In genomic region chr3:95450408-95450807, GRCm38 (mm10) we compare ENCODE assay signal across 8 mouse cellular contexts. TPM values are rescaled to one million over a fixed set of nuclear protein-coding genes. Genes with fewer than 3 reads are reported as not detected.
DNase-seq lines count a peak whose midpoint lies in the region; ATAC-seq lines count a peak whose summit lies in the region.
"Had no signal": no experiment of that assay in that cellular context is flagged by ENCODE, and none has a peak within 500 bp of the region (broad histone marks: within the 10 kb centered on the region; RNA-seq: fewer than 3 reads in every experiment).

No protein-coding gene starts in this region.

- H3K4me1 ChIP-seq in intestine, embryonic 15.5 days (replicated peaks): no peaks in the 10 kb centered on the region

- H3K9ac ChIP-seq in intestine, embryonic 15.5 days: no peak overlapping the region
- H3K9ac ChIP-seq: heart, embryonic 13.5 days had no signal

- no peak overlapping the region for H3K4me3 ChIP-seq in intestine, embryonic 15.5 days (replicated peaks)
- H3K4me3 ChIP-seq: heart, embryonic 13.5 days had no signal

- peak; percentile 21 for DNase-seq in left cerebral cortex, adult 11 months (ENCODE audit: low spot score)
- no peak for DNase-seq in left cerebral cortex, adult 8-10 months (ENCODE audit: low spot score in 2 of 2)
- peak; percentile 83 for DNase-seq in NIH3T3 (ENCODE audit: low read depth)
- peak; percentile 36 to 57 for DNase-seq in cerebellum, postnatal 36 days
- peak; percentile 23 to 53 for DNase-seq in lung, adult 18-20 months
- peak; percentile 36 to 50 for DNase-seq in right cerebral cortex, adult 2 months (ENCODE audit: low spot score in 2 of 2)

- no peak overlapping the region for H3K27ac ChIP-seq in intestine, embryonic 15.5 days
- H3K27ac ChIP-seq: heart, embryonic 13.5 days had no signal

- ATAC-seq in intestine, embryonic 15.5 days: peak; percentile 45; the same call in 1 of the 2 replicates

- H3K4me2 ChIP-seq in intestine, embryonic 15.5 days (replicated peaks): no peak overlapping the region
- H3K4me2 ChIP-seq: heart, embryonic 13.5 days had no signal

- H3K36me3 ChIP-seq in intestine, embryonic 15.5 days: peaks cover 11% of the 10 kb centered on the region

- no peaks in the 10 kb centered on the region for H3K27me3 ChIP-seq in intestine, embryonic 15.5 days (replicated peaks)
- H3K27me3 ChIP-seq: heart, embryonic 13.5 days had no signal

- 53% methylated on average over 1 of the region's 1 CpGs for WGBS in intestine, embryonic 15.5 days

- H3K9me3 ChIP-seq in intestine, embryonic 15.5 days: no peaks in the 10 kb centered on the region
- H3K9me3 ChIP-seq: heart, embryonic 13.5 days had no signal

RNA-seq across cellular contexts. Expression of gene Arnt, which starts 16.2 kb away (rescaled TPM):
- total RNA-seq in left cerebral cortex, adult 8-10 months (2022): 10 to 100 TPM; 30.4 to 37.0 (median 34.0) TPM
- polyA plus RNA-seq in intestine, embryonic 15.5 days (2015; fragmentation: Nextera tagmentation; extraction: Ambion mirVana): 32.8 and 34.6 TPM in 2 replicates

RNA-seq across cellular contexts. Expression of gene 4930558C23Rik, which starts 47.8 kb away (rescaled TPM):
- not detected for total RNA-seq in left cerebral cortex, adult 8-10 months (2022)
- polyA plus RNA-seq in intestine, embryonic 15.5 days (2015; fragmentation: Nextera tagmentation; extraction: Ambion mirVana): not detected in 2 replicates
- polyA plus RNA-seq: heart, embryonic 13.5 days had no signal

RNA-seq across cellular contexts. Expression of gene Ctsk, which starts 48.6 kb away (rescaled TPM):
- 1 to 10 TPM; 4.4 to 5.2 (median 5.0) TPM for total RNA-seq in left cerebral cortex, adult 8-10 months (2022)
- polyA plus RNA-seq in intestine, embryonic 15.5 days (2015; fragmentation: Nextera tagmentation; extraction: Ambion mirVana): 8.5 and 9.5 TPM in 2 replicates

Comparison
In these comparisons a context has a peak if more than half of its experiments do, and no peak if none do; other contexts are left out.
1. DNase-seq: peak in left cerebral cortex, adult 11 months (single experiment), NIH3T3 (single experiment), cerebellum, postnatal 36 days (2 of 2), lung, adult 18-20 months (2 of 2) and right cerebral cortex, adult 2 months (2 of 2); none in left cerebral cortex, adult 8-10 months (0 of 2).